Mouse (Mus musculus) heart, postnatal 36 days (tissue): ENCODE results near the gene Trio. TPM values are rescaled to one million over a fixed set of nuclear protein-coding genes. Genes with fewer than 3 reads are reported as not detected.

Experiments used
- DNase-seq, 2 experiments: peaks; one replicate each; pipeline ENCODE4 v3.0.0; 2021 to 2022
- intact Hi-C: fragments of 180-260 bp; cut with DNase I; formaldehyde crosslinking; loops from one replicate; pipeline ENCODE4 v1.15.1; 2025
- total RNA-seq, 2 experiments: library from RNA; stranded (reverse); gene quantifications; 2 replicates each; pipeline ENCODE4 v1.2.3; 2021

Trio gene
- total RNA-seq, 2 experiments from 2014 or later, result 34.6 to 39.9 TPM

GRCm38 (mm10) chr15:27955614-27956013 lies 70.0 kb downstream of the Trio start:
- DNase-seq, result no peak
- intact Hi-C loops, result no loop called here

DNA sequence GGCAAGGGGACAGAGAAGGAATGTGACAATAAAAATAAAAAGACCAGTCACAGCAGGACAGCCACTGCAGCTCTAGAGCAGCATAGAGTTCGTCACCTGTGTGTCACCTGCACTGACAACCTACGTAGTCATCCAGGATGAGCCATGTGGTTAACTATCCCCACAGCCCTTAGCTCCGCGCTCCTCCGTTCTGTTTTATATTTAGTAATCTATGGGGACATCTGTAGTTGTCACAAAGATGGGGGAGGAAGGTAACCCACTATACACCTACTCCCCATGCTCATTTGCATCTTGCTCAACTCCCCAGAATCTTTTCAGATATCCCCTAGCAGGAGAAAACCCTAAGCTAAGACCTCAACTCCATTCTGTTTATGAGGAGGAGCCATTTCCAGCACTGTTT lies 71.3 kb downstream of the Trio start:
- DNase-seq, result no peak
- intact Hi-C loops, result no loop called here

DNA sequence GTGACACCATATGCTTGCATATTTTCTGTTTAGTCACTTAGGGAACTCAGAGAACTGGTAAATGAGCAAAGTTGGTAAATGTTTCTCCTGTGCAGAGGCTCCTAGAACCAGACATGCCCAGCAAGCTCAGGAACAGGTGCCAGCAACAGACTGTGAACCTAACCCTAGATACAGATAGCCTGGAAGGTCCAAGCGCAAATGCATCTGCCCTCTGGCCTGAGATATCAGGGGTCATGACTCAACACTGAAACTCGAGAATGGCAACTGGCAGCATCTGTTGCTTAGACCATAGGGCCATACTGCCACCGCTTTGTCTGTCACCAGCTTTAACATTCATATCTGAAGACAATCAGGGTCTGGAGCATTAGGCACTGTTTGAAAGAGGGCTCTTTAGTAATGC lies 72.1 kb downstream of the Trio start:
- no peak for DNase-seq
- intact Hi-C loops, result no loop called here

GRCm38 (mm10) chr15:27951195-27951594 lies 74.5 kb downstream of the Trio start:
- intact Hi-C loops, result no loop called here
- DNase-seq, result no peak

DNA sequence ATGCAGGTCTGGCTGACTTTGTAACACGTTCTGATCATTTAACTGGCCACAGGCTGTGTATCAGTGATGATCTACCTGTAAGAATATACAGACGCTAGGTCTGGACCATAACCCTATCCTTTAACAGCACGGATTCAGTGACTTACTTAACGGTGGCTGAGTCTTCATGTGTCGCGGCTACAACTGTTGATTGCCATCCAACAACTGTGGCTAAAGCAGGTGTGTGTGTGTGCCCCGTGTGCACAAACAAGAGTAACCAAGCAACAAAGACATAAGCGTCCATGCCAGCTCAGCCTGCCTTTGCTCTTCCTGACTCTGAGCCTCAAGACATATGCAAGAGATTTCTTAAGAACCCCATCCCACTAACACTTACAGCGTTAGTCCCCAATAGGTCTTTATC lies 76.5 kb downstream of the Trio start:
- no peak for DNase-seq
- intact Hi-C loops, result loop anchor here (5.0 kb wide), 1 partner anchor 43 kb away; no protein-coding TSS in a partner anchor

DNA sequence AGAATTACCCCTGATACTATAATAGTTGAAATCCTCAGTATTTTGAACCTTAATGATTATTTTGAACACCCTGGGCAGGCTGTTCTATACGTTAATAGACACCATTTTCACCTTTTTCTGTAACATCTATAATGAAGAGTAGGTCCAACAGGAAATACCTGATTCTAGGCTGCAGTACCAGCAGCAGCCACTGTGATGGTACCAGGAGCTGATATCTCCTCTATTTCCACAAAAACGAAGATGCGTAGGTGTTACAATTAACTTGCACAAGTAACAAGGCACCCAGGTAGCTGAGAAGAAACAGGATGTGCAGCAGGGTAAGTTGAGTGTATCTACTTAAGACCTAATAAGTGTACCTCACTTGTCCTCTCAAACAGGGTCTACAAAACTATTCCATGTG lies 77.8 kb downstream of the Trio start:
- intact Hi-C loops, result loop anchor here (5.0 kb wide), 1 partner anchor 44 kb away; no protein-coding TSS in a partner anchor
- no peak for DNase-seq

GRCm38 (mm10) chr15:27945570-27945969 lies 80.1 kb downstream of the Trio start:
- no peak for DNase-seq
- intact Hi-C loops, result loop anchor here (5.0 kb wide), 1 partner anchor 47 kb away; no protein-coding TSS in a partner anchor

DNA sequence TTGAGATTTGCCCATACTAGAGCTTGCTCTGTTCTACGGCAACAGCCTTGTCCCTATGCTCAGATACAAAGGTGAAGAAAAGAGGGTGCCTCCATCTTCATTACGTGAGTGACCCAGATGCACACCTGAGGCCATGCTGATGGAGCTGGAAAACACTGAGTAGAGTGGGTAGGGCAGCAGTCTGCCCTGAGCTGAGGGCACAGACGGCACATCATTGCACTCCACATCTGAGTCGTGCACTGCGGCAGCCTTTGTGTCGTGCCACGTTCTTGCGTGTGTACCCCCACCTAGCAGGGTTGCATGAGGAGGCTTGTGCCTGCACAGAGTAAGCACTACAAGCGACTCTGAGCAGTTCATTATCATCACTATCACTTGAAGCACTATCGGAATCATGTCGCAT lies 80.8 kb downstream of the Trio start:
- intact Hi-C loops, result loop anchor here (5.0 kb wide), 2 partner anchors 47 to 77 kb away; no protein-coding TSS in a partner anchor
- DNase-seq, result no peak

GRCm38 (mm10) chr15:27943486-27944195 lies 82.0 kb downstream of the Trio start:
- intact Hi-C loops, result loop anchor here (5.0 kb wide), 1 partner anchor 79 kb away; no protein-coding TSS in a partner anchor
- DNase-seq, result no peak

- intact Hi-C loops, result loop anchor here (5.0 kb wide), 1 partner anchor 80 kb away; no protein-coding TSS in a partner anchor
- DNase-seq, result no peak
These were observed 83.3 kb downstream of the Trio start for GRCm38 (mm10) chr15:27942148-27942847.

GRCm38 (mm10) chr15:27941441-27941840 lies 84.2 kb downstream of the Trio start:
- DNase-seq, result no peak
- intact Hi-C loops, result loop anchor here (5.0 kb wide), 1 partner anchor 81 kb away; no protein-coding TSS in a partner anchor

DNA sequence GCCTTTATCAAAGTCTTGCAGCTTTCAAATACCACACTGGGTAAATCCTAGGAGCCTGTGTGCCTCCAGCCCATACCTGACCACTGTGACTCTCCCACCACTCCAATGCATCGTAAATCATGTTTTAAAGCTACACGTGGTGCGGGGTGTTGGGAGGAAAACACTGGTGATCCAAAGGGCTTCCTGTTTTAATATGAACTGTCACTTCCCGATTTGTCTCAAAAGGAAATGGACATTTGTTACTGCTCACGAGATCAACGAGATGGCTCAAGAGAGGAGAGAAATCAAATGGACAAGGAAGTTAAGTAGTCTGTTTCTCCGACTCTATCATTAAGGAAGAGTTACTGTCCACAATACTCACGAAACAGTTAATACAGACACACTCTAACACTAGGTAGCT lies 84.6 kb downstream of the Trio start:
- intact Hi-C loops, result loop anchor here (5.0 kb wide), 1 partner anchor 81 kb away; no protein-coding TSS in a partner anchor
- no peak for DNase-seq

DNA sequence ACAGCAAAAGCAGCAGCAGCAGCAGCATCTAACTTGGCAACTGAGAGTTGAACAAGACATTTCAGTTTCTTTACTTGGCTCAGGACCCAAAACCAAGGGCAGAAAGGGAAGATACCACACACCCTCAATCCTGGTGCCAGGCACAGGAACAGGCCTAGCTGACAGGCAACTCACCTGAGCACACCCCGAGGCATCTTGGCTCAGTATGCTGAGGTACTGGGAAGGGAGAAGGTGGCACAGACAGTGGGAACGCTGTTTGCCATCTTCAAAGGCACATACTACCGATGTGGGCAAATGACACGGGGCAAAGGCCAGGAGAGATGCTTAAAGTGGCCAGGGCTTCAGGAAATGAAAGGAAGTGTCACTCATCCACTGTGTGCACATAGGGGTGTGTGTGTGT lies 85.6 kb downstream of the Trio start:
- intact Hi-C loops, result loop anchor here (5.0 kb wide), 1 partner anchor 82 kb away; no protein-coding TSS in a partner anchor
- DNase-seq, result no peak

- intact Hi-C loops, result no loop called here
These were observed 86.8 kb downstream of the Trio start for GRCm38 (mm10) chr15:27938886-27939285.

DNA sequence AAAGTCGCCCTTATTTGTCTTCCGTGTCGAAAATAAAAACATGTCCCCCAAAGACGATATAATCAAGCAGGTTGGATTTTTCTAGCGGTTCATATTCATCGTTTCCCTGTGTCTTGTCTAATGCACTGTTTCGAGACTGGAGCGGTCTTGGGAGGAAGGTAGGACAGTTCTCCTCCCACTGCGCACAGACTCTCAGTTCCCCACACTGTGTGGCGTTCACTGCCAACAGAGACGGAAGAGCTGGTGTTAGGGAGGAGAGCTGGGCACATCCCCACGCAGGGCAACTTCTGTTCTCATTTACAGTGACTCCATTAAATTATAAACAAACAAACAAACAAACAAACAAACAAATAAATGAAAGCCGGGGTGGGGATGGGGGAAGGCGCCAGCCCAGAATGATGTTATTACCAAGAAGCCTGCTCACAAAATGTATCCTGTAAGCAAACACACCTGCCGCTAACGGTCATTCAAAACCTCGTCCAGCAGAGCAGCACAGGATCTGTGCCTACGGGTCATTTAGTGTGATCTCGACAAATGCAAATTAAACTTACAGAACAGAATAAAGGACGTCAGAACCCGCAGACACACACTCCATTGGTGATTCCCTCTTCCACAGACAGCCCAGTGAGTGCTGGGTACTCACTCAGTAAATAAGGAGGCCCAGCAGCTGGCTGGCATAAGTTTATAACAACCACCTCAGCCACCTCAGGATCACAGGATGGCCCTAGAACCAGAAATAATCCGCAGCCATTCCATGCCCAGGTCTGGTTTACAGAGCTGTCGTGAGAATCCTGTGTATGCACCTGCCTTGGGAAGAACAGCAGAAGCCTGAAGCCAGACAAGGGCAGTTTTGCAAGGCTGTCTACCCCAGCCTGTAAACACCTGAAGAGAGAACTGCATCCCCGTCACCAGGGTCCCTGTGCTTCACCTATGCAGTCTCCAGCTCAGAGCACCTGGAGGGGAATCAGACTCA lies 87.5 kb downstream of the Trio start:
- intact Hi-C loops, result no loop called here
- DNase-seq, result no peak

More at GRCm38 (mm10) chr15:27938886-27939285, 86.8 kb downstream of the Trio start:
- no peak for DNase-seq

GRCm38 (mm10) chr15:27937003-27937860 lies 88.4 kb downstream of the Trio start:
- intact Hi-C loops, result no loop called here
- peak in 1 of 2 experiments; percentile 57 for DNase-seq

- DNase-seq, result no peak
- intact Hi-C loops, result no loop called here
These were observed 89.6 kb downstream of the Trio start for GRCm38 (mm10) chr15:27935772-27936746.

GRCm38 (mm10) chr15:27933270-27933669 lies 92.4 kb downstream of the Trio start:
- DNase-seq, result no peak
- intact Hi-C loops, result no loop called here
